Mouse (Mus musculus) brain, embryonic 14.5 days (tissue): Measurements from ENCODE around the gene Larp4.

Source experiments
- CTCF ChIP-seq: fragments of 200-500 bp; IDR thresholded peaks from 2 replicates; pipeline ENCODE4 v1.5.1; 2012; ENCODE audit warnings: inconsistent platforms, mild to moderate bottlenecking, moderate library complexity, borderline replicate concordance; ENCODE audit not compliant: insufficient read depth, insufficient read length; ENCODE audit errors: extremely low read depth
- POLR2A ChIP-seq: fragments of 200-500 bp; IDR thresholded peaks from 2 replicates; pipeline ENCODE4 v1.6.1; 2012; ENCODE audit warnings: mild to moderate bottlenecking, inconsistent platforms, borderline replicate concordance; ENCODE audit not compliant: poor library complexity, insufficient read depth, insufficient read length, severe bottlenecking; ENCODE audit errors: extremely low read depth

- TF ChIP-seq CTCF (no peak), POLR2A (no peak)
These were observed 70.8 kb downstream of the Larp4 start for GRCm38 (mm10) chr15:100040541-100041266.
